Mouse (Mus musculus): ENCODE results near the gene Hist1h2ao. TPM values are rescaled to one million over a fixed set of nuclear protein-coding genes. Genes with fewer than 3 reads are reported as not detected.
"Not testable (repeated sequence)": the region's sequence is repeated elsewhere in the genome, so short reads cannot be mapped to it uniquely, and the experiment has no call there.

The Hist1h2ao gene
- not detected in 2 replicates for polyA plus RNA-seq (2012; rRNA removed)

GRCm38 (mm10) chr13:21810073-21810472, at the start of gene Hist1h2ao, which contains the start of gene Hist1h2bq:
TSS of gene Hist1h2ao (plus strand) at chr13:21810465.
TSS of gene Hist1h2bq (minus strand) at chr13:21810197.
- DNase-seq (ENCODE audit: low spot score): not testable (repeated sequence)

- DNase-seq (ENCODE audit: low spot score): no peak
Observed at GRCm38 (mm10) chr13:21778814-21779766, 31.2 kb upstream of the Hist1h2ao start.

GRCm38 (mm10) chr13:21779767-21780731, 30.2 kb upstream of the Hist1h2ao start, which contains the start of gene Hist1h1b:
TSS of gene Hist1h1b (minus strand) at chr13:21780625.
- DNase-seq (ENCODE audit: low spot score): peak; percentile 27

GRCm38 (mm10) chr13:21781021-21781555, 29.2 kb upstream of the Hist1h2ao start:
- no peak for DNase-seq (ENCODE audit: low spot score)

- DNase-seq (ENCODE audit: low spot score): no peak
Observed at GRCm38 (mm10) chr13:21781639-21782038, 28.6 kb upstream of the Hist1h2ao start.

GRCm38 (mm10) chr13:21782361-21783254, 27.7 kb upstream of the Hist1h2ao start:
- DNase-seq (ENCODE audit: low spot score): not testable (repeated sequence)

GRCm38 (mm10) chr13:21783255-21783617, 27.0 kb upstream of the Hist1h2ao start, which contains the start of gene Hist1h3i:
TSS of gene Hist1h3i (minus strand) at chr13:21783370.
- DNase-seq (ENCODE audit: low spot score): no peak

- DNase-seq (ENCODE audit: low spot score): no peak
Observed at GRCm38 (mm10) chr13:21783734-21784161, 26.5 kb upstream of the Hist1h2ao start.

- DNase-seq (ENCODE audit: low spot score): no peak
Observed at GRCm38 (mm10) chr13:21784311-21784710, 26.0 kb upstream of the Hist1h2ao start.

- no peak for DNase-seq (ENCODE audit: low spot score)
Observed at GRCm38 (mm10) chr13:21786189-21786898, 23.9 kb upstream of the Hist1h2ao start.

GRCm38 (mm10) chr13:21786899-21787629, 23.2 kb upstream of the Hist1h2ao start, which contains the start of the genes Hist1h2an and Hist1h2bp:
TSS of gene Hist1h2an (minus strand) at chr13:21787218.
TSS of gene Hist1h2bp (plus strand) at chr13:21787461.
- peak; percentile 52 for DNase-seq (ENCODE audit: low spot score)

GRCm38 (mm10) chr13:21787760-21788593, 22.3 kb upstream of the Hist1h2ao start:
- DNase-seq (ENCODE audit: low spot score): no peak

- no peak for DNase-seq (ENCODE audit: low spot score)
Observed at GRCm38 (mm10) chr13:21789925-21790324, 20.3 kb upstream of the Hist1h2ao start.

GRCm38 (mm10) chr13:21790601-21791283, 19.5 kb upstream of the Hist1h2ao start:
- no peak for DNase-seq (ENCODE audit: low spot score)

- DNase-seq (ENCODE audit: low spot score): no peak
Observed at GRCm38 (mm10) chr13:21795584-21795983, 14.7 kb upstream of the Hist1h2ao start.

GRCm38 (mm10) chr13:21797163-21797562, 13.1 kb upstream of the Hist1h2ao start:
- not testable (repeated sequence) for DNase-seq (ENCODE audit: low spot score)

- DNase-seq (ENCODE audit: low spot score): not testable (repeated sequence)
Observed at GRCm38 (mm10) chr13:21803058-21803457, 7.2 kb upstream of the Hist1h2ao start.
